Mouse (Mus musculus) spleen, embryonic (tissue): ENCODE results near the gene Tln2.

Experiments used
- CTCF ChIA-PET: fragments of 350-600 bp; sonication (Branson Sonifier 250); formaldehyde crosslinking; loops from one replicate; lab custom pipeline; 2022; lab: Charles Lee

Gene Tln2

GRCm38 (mm10) chr9:67477445-67477844 is 82.1 kb downstream of the Tln2 start:
- CTCF ChIA-PET, result interaction anchor here (0.5 kb wide), 1 partner anchor 18 kb away, joined by 7 read pairs; no protein-coding TSS in a partner anchor

- CTCF ChIA-PET, result interaction anchor here (0.6 kb wide), 1 partner anchor 101 kb away, joined by 7 read pairs; no protein-coding TSS in a partner anchor
Observed at GRCm38 (mm10) chr9:67476184-67476583, 83.3 kb downstream of the Tln2 start.

- CTCF ChIA-PET, result no interaction called here
Observed at GRCm38 (mm10) chr9:67463440-67464122, 95.9 kb downstream of the Tln2 start.

GRCm38 (mm10) chr9:67441484-67441883 is 118.0 kb downstream of the Tln2 start:
- CTCF ChIA-PET, result no interaction called here

GRCm38 (mm10) chr9:67437511-67437910 is 122.0 kb downstream of the Tln2 start:
- CTCF ChIA-PET, result no interaction called here

GRCm38 (mm10) chr9:67435333-67436154 is 124.0 kb downstream of the Tln2 start:
- CTCF ChIA-PET, result no interaction called here

- CTCF ChIA-PET, result no interaction called here
Observed at GRCm38 (mm10) chr9:67429199-67429892, 130.2 kb downstream of the Tln2 start.

GRCm38 (mm10) chr9:67428306-67429047 is 131.0 kb downstream of the Tln2 start:
- CTCF ChIA-PET, result no interaction called here

GRCm38 (mm10) chr9:67426304-67426703 is 133.2 kb downstream of the Tln2 start:
- CTCF ChIA-PET, result no interaction called here

- CTCF ChIA-PET, result no interaction called here
Observed at GRCm38 (mm10) chr9:67424110-67424509, 135.4 kb downstream of the Tln2 start.

- CTCF ChIA-PET, result no interaction called here
Observed at GRCm38 (mm10) chr9:67418092-67418491, 141.4 kb downstream of the Tln2 start.

- CTCF ChIA-PET, result no interaction called here
Observed at GRCm38 (mm10) chr9:67410667-67411066, 148.8 kb downstream of the Tln2 start.

GRCm38 (mm10) chr9:67404736-67405135 is 154.8 kb downstream of the Tln2 start:
- CTCF ChIA-PET, result interaction anchor here (0.6 kb wide), 1 partner anchor 73 kb away, joined by 7 read pairs; no protein-coding TSS in a partner anchor

- CTCF ChIA-PET, result no interaction called here
Observed at GRCm38 (mm10) chr9:67399563-67399962, 159.9 kb downstream of the Tln2 start.

- CTCF ChIA-PET, result no interaction called here
Observed at GRCm38 (mm10) chr9:67397756-67398155, 161.7 kb downstream of the Tln2 start.

- CTCF ChIA-PET, result no interaction called here
Observed at GRCm38 (mm10) chr9:67396446-67396845, 163.1 kb downstream of the Tln2 start.

- CTCF ChIA-PET, result no interaction called here
Observed at GRCm38 (mm10) chr9:67384028-67384590, 175.4 kb downstream of the Tln2 start.

- CTCF ChIA-PET, result no interaction called here
Observed at GRCm38 (mm10) chr9:67380095-67380494, 179.4 kb downstream of the Tln2 start.

- CTCF ChIA-PET, result no interaction called here
Observed at GRCm38 (mm10) chr9:67378772-67379171, 180.7 kb downstream of the Tln2 start.

GRCm38 (mm10) chr9:67368078-67368477 is 191.4 kb downstream of the Tln2 start:
- CTCF ChIA-PET, result no interaction called here

- CTCF ChIA-PET, result no interaction called here
Observed at GRCm38 (mm10) chr9:67362511-67362910, 197.0 kb downstream of the Tln2 start.
